23 mouse cellular contexts compared by ENCODE assay signal in the genomic region with DNA sequence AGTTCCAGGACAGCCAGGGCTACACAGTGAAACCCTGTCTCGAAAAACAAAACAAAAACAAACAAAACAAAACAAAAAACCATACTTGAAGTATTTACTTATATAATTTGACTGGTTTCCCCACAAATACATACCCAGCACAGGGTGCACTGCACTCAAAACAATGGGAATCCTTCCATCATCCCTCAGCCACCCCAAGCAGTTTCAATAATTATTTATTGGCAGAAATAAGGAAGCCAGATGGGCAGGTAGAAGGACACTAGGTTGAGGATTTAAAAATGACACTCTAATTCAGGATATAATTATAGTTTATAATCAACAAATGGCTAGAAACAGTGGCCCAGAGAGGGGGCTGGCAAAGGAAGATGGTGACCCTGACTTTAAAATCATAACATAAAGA.
"Had no signal": no experiment of that assay in that cellular context is flagged by ENCODE, and none has a peak within 500 bp of the region (broad histone marks: within the 10 kb centered on the region; RNA-seq: fewer than 3 reads in every experiment).

No protein-coding gene starts in this region.

- H3K4me1 ChIP-seq: embryonic facial prominence, embryonic 13.5 days had no signal

- DNase-seq: cerebellum, adult 9-11 months; cerebellum, postnatal 10 days; cerebellum, postnatal 36 days; embryo, embryonic 11 days; forebrain, postnatal 0 days; gastrocnemius, adult 2 months; gastrocnemius, postnatal 10 days; gastrocnemius, postnatal 14 days; gastrocnemius, postnatal 25 days; gastrocnemius, postnatal 36 days; heart, adult 11 months; heart, adult 18-20 months; heart, adult 2 months had no signal

- H3K4me3 ChIP-seq: embryonic facial prominence, embryonic 10.5 days; embryonic facial prominence, embryonic 12.5 days; embryonic facial prominence, embryonic 13.5 days; embryonic facial prominence, embryonic 15.5 days; erythroblast, embryonic 14.5 days; forebrain, embryonic 10.5 days; forebrain, embryonic 12.5 days; forebrain, embryonic 13.5 days; forebrain, embryonic 15.5 days; gastrocnemius, adult 2 months; heart, adult 2 months; heart, embryonic 10.5 days had no signal

- H3K27me3 ChIP-seq: embryonic facial prominence, embryonic 12.5 days; embryonic facial prominence, embryonic 13.5 days; embryonic facial prominence, embryonic 15.5 days; forebrain, embryonic 12.5 days; forebrain, embryonic 13.5 days; forebrain, embryonic 15.5 days had no signal

- H3K27ac ChIP-seq: embryonic facial prominence, embryonic 10.5 days; embryonic facial prominence, embryonic 12.5 days; embryonic facial prominence, embryonic 13.5 days; embryonic facial prominence, embryonic 15.5 days; forebrain, embryonic 10.5 days; forebrain, embryonic 12.5 days; forebrain, embryonic 13.5 days; forebrain, embryonic 15.5 days; gastrocnemius, adult 2 months; heart, adult 2 months; heart, embryonic 10.5 days had no signal
